Mouse (Mus musculus): ENCODE measurements around the gene Specc1. TPM values are rescaled to one million over a fixed set of nuclear protein-coding genes. Genes with fewer than 3 reads are reported as not detected.

Gene Specc1
- polyA plus RNA-seq, 2 experiments, result 23.5 to 40.5 TPM

GRCm38 (mm10) chr11:62026345-62026815 is 69.8 kb downstream of the Specc1 start:
- DNase-seq (ENCODE audit: low read depth in 3 of 3, low spot score in 3 of 3) (no peak), ATAC-seq (ENCODE audit: insufficient read depth) (no peak)
- no peak overlapping the region for H3K9ac ChIP-seq (replicated peaks)
- no peak overlapping the region for H3K27ac ChIP-seq
- H3K4me2 ChIP-seq (ENCODE audit: low read depth), result no peak overlapping the region
- H3K36me3 ChIP-seq (replicated peaks; ENCODE audit: control insufficient read depth, insufficient read depth, low read depth), result peaks cover 12% of the 10 kb centered on the region
- 85% methylated on average over 4 of the region's 4 CpGs for WGBS (ENCODE audit: insufficient replicate concordance)
- H3K4me3 ChIP-seq (ENCODE audit: insufficient read depth in 1 of 2, low read depth in 2 of 2, low read length in 2 of 2), result no peak overlapping the region
- H3K4me1 ChIP-seq (replicated peaks; ENCODE audit: control insufficient read depth in 2 of 2, insufficient read depth in 2 of 2, low read length in 1 of 2), result peaks cover 0 to 5% of the 10 kb centered on the region in 2 experiments; a peak in 1 of 4 replicates
- H3K27me3 ChIP-seq (ENCODE audit: control insufficient read depth, insufficient read depth, low read length), result no peaks in the 10 kb centered on the region
- TF ChIP-seq EP300 (IDR thresholded peaks at IDR 0.05; ENCODE audit: low read depth), result no peak
- TF ChIP-seq CTCF (IDR thresholded peaks at IDR 0.05; ENCODE audit: low read depth), result no peak
- no peaks in the 10 kb centered on the region for H3K9me3 ChIP-seq (ENCODE audit: control insufficient read depth, low read length)

- DNase-seq (ENCODE audit: low read depth in 3 of 3, low spot score in 3 of 3) (no peak), ATAC-seq (ENCODE audit: insufficient read depth) (no peak)
- Histone ChIP-seq H3K36me3 (replicated peaks; ENCODE audit: control insufficient read depth, insufficient read depth, low read depth) (peaks cover 12% of the 10 kb centered on the region), H3K9ac (replicated peaks) (no peak overlapping the region), H3K4me1 (replicated peaks; ENCODE audit: control insufficient read depth in 2 of 2, insufficient read depth in 2 of 2, low read length in 1 of 2) (peaks cover 0 to 5% of the 10 kb centered on the region in 2 experiments; a peak in 1 of 4 replicates), H3K9me3 (ENCODE audit: control insufficient read depth, low read length) (no peaks in the 10 kb centered on the region), H3K4me2 (ENCODE audit: low read depth) (no peak overlapping the region), H3K27ac (no peak overlapping the region), H3K4me3 (ENCODE audit: insufficient read depth in 1 of 2, low read depth in 2 of 2, low read length in 2 of 2) (no peak overlapping the region), H3K27me3 (ENCODE audit: control insufficient read depth, insufficient read depth, low read length) (no peaks in the 10 kb centered on the region)
- TF ChIP-seq CTCF (IDR thresholded peaks at IDR 0.05; ENCODE audit: low read depth), result no peak
- no peak for TF ChIP-seq EP300 (IDR thresholded peaks at IDR 0.05; ENCODE audit: low read depth)
- 81% methylated on average over 6 of the region's 6 CpGs for WGBS (ENCODE audit: insufficient replicate concordance)
Measured at GRCm38 (mm10) chr11:62027271-62027670, 70.7 kb downstream of the Specc1 start.

- no peaks in the 10 kb centered on the region for H3K27me3 ChIP-seq (ENCODE audit: control insufficient read depth, insufficient read depth, low read length)
- no peak overlapping the region for H3K27ac ChIP-seq
- H3K4me3 ChIP-seq (ENCODE audit: insufficient read depth in 1 of 2, low read depth in 2 of 2, low read length in 2 of 2), result no peak overlapping the region
- ATAC-seq (ENCODE audit: insufficient read depth) (no peak), DNase-seq (ENCODE audit: low read depth in 3 of 3, low spot score in 3 of 3) (no peak)
- H3K4me2 ChIP-seq (ENCODE audit: low read depth), result no peak overlapping the region
- H3K9me3 ChIP-seq (ENCODE audit: control insufficient read depth, low read length), result no peaks in the 10 kb centered on the region
- TF ChIP-seq EP300 (IDR thresholded peaks at IDR 0.05; ENCODE audit: low read depth) (no peak), CTCF (IDR thresholded peaks at IDR 0.05; ENCODE audit: low read depth) (no peak)
- no peak overlapping the region for H3K9ac ChIP-seq (replicated peaks)
- H3K4me1 ChIP-seq (replicated peaks; ENCODE audit: control insufficient read depth in 2 of 2, insufficient read depth in 2 of 2, low read length in 1 of 2), result peaks cover 0 to 5% of the 10 kb centered on the region in 2 experiments; a peak in 1 of 4 replicates
- H3K36me3 ChIP-seq (replicated peaks; ENCODE audit: control insufficient read depth, insufficient read depth, low read depth), result peaks cover 12% of the 10 kb centered on the region
- 6% methylated on average over 2 of the region's 2 CpGs for WGBS (ENCODE audit: insufficient replicate concordance)
Measured at GRCm38 (mm10) chr11:62027705-62028104, 71.1 kb downstream of the Specc1 start.

- DNase-seq (ENCODE audit: low read depth in 3 of 3, low spot score in 3 of 3), result no peak
- peaks cover 15% of the 10 kb centered on the region for H3K36me3 ChIP-seq (replicated peaks; ENCODE audit: control insufficient read depth, insufficient read depth, low read depth)
- no peak overlapping the region for H3K4me2 ChIP-seq (ENCODE audit: low read depth)
- H3K4me3 ChIP-seq (ENCODE audit: insufficient read depth in 1 of 2, low read depth in 2 of 2, low read length in 2 of 2), result no peak overlapping the region
- no peaks in the 10 kb centered on the region for H3K27me3 ChIP-seq (ENCODE audit: control insufficient read depth, insufficient read depth, low read length)
- TF ChIP-seq EP300 (IDR thresholded peaks at IDR 0.05; ENCODE audit: low read depth), result no peak
- no peak for TF ChIP-seq CTCF (IDR thresholded peaks at IDR 0.05; ENCODE audit: low read depth)
- H3K27ac ChIP-seq, result no peak overlapping the region
- H3K9ac ChIP-seq (replicated peaks), result no peak overlapping the region
- H3K9me3 ChIP-seq (ENCODE audit: control insufficient read depth, low read length), result no peaks in the 10 kb centered on the region
- peaks cover 0 to 5% of the 10 kb centered on the region in 2 experiments; a peak in 1 of 4 replicates for H3K4me1 ChIP-seq (replicated peaks; ENCODE audit: control insufficient read depth in 2 of 2, insufficient read depth in 2 of 2, low read length in 1 of 2)
- WGBS (ENCODE audit: insufficient replicate concordance), result 89% methylated on average over 9 of the region's 9 CpGs
- no peak for ATAC-seq (ENCODE audit: insufficient read depth)
Measured at GRCm38 (mm10) chr11:62029171-62029570, 72.6 kb downstream of the Specc1 start.

- no peak overlapping the region for H3K4me3 ChIP-seq (ENCODE audit: insufficient read depth in 1 of 2, low read depth in 2 of 2, low read length in 2 of 2)
- whole genome bisulfite sequencing (ENCODE audit: insufficient replicate concordance), result 62% methylated on average over 6 of the region's 6 CpGs
- no peak for DNase-seq (ENCODE audit: low read depth in 3 of 3, low spot score in 3 of 3)
- no peaks in the 10 kb centered on the region for H3K4me1 ChIP-seq (replicated peaks; ENCODE audit: control insufficient read depth in 2 of 2, insufficient read depth in 2 of 2, low read length in 1 of 2)
- peaks cover 34% of the 10 kb centered on the region for H3K36me3 ChIP-seq (replicated peaks; ENCODE audit: control insufficient read depth, insufficient read depth, low read depth)
- no peak for TF ChIP-seq EP300 (IDR thresholded peaks at IDR 0.05; ENCODE audit: low read depth)
- TF ChIP-seq CTCF (IDR thresholded peaks at IDR 0.05; ENCODE audit: low read depth), result no peak
- no peak overlapping the region for H3K4me2 ChIP-seq (ENCODE audit: low read depth)
- no peak overlapping the region for H3K9ac ChIP-seq (replicated peaks)
- no peaks in the 10 kb centered on the region for H3K9me3 ChIP-seq (ENCODE audit: control insufficient read depth, low read length)
- no peak for ATAC-seq (ENCODE audit: insufficient read depth)
- no peaks in the 10 kb centered on the region for H3K27me3 ChIP-seq (ENCODE audit: control insufficient read depth, insufficient read depth, low read length)
- no peak overlapping the region for H3K27ac ChIP-seq
Measured at GRCm38 (mm10) chr11:62034564-62034963, 78.0 kb downstream of the Specc1 start.
